Mouse (Mus musculus): Measurements from ENCODE around the gene Pde10a. TPM values are rescaled to one million over a fixed set of nuclear protein-coding genes. Genes with fewer than 3 reads are reported as not detected.

Pde10a gene
- polyA plus RNA-seq, 1 experiment from 2014 or later = 6.2 TPM

GRCm38 (mm10) chr17:8597790-8598189, 72.6 kb downstream of the Pde10a start:
- no peak overlapping the region for H3K27ac ChIP-seq
- no peak overlapping the region for H3K4me2 ChIP-seq
- ATAC-seq (ENCODE audit: insufficient number of reproducible peaks, insufficient read depth, low FRiP score, low TSS enrichment, low read depth) = no peak
- no peaks in the 10 kb centered on the region for H3K36me3 ChIP-seq
- 11% methylated on average over 7 of the region's 7 CpGs for WGBS
- peaks cover 12% of the 10 kb centered on the region; the same call in 1 of the 2 replicates for H3K27me3 ChIP-seq
- peaks cover 4% of the 10 kb centered on the region for H3K4me1 ChIP-seq
- no peak overlapping the region for H3K9ac ChIP-seq
- no peaks in the 10 kb centered on the region for H3K9me3 ChIP-seq
- H3K4me3 ChIP-seq = no peak overlapping the region

GRCm38 (mm10) chr17:8602976-8603375, 77.8 kb downstream of the Pde10a start:
- WGBS = 90% methylated on average over 3 of the region's 3 CpGs
- H3K36me3 ChIP-seq = no peaks in the 10 kb centered on the region
- H3K27ac ChIP-seq = no peak overlapping the region
- no peak for ATAC-seq (ENCODE audit: insufficient number of reproducible peaks, insufficient read depth, low FRiP score, low TSS enrichment, low read depth)
- no peak overlapping the region for H3K4me3 ChIP-seq
- no peak overlapping the region for H3K9ac ChIP-seq
- H3K27me3 ChIP-seq = 0 out of 2 replicates have a peak, but pooled peaks cover 5% of the 10 kb centered on the region
- no peaks in the 10 kb centered on the region for H3K9me3 ChIP-seq
- H3K4me2 ChIP-seq = no peak overlapping the region
- H3K4me1 ChIP-seq = no peaks in the 10 kb centered on the region

- ATAC-seq (ENCODE audit: insufficient number of reproducible peaks, insufficient read depth, low FRiP score, low TSS enrichment, low read depth) = no peak
- H3K4me2 ChIP-seq = no peak overlapping the region
- H3K27ac ChIP-seq = no peak overlapping the region
- no peak overlapping the region for H3K9ac ChIP-seq
- WGBS = 83% methylated on average over 5 of the region's 5 CpGs
- H3K4me3 ChIP-seq = no peak overlapping the region
- H3K4me1 ChIP-seq = no peaks in the 10 kb centered on the region
- no peaks in the 10 kb centered on the region for H3K36me3 ChIP-seq
- no peaks in the 10 kb centered on the region for H3K9me3 ChIP-seq
- 0 out of 2 replicates have a peak, but pooled peaks cover 9% of the 10 kb centered on the region for H3K27me3 ChIP-seq
Observed at GRCm38 (mm10) chr17:8605921-8606320, 80.7 kb downstream of the Pde10a start.

- Histone ChIP-seq H3K9me3 (no peaks in the 10 kb centered on the region), H3K4me3 (no peak overlapping the region), H3K9ac (no peak overlapping the region), H3K27me3 (0 out of 2 replicates have a peak, but pooled peaks cover 9% of the 10 kb centered on the region), H3K4me2 (no peak overlapping the region), H3K4me1 (no peaks in the 10 kb centered on the region), H3K36me3 (no peaks in the 10 kb centered on the region), H3K27ac (no peak overlapping the region)
- no peak for ATAC-seq (ENCODE audit: insufficient number of reproducible peaks, insufficient read depth, low FRiP score, low TSS enrichment, low read depth)
- 71% methylated on average over 3 of the region's 3 CpGs for WGBS
Observed at GRCm38 (mm10) chr17:8606695-8607094, 81.5 kb downstream of the Pde10a start.

GRCm38 (mm10) chr17:8611916-8612315, 86.7 kb downstream of the Pde10a start:
- H3K9ac ChIP-seq = no peak overlapping the region
- 0 out of 2 replicates have a peak, but pooled peaks cover 4% of the 10 kb centered on the region for H3K27me3 ChIP-seq
- H3K27ac ChIP-seq = no peak overlapping the region
- no peaks in the 10 kb centered on the region for H3K4me1 ChIP-seq
- no peak overlapping the region for H3K4me3 ChIP-seq
- WGBS = 87% methylated on average over 4 of the region's 4 CpGs
- H3K4me2 ChIP-seq = no peak overlapping the region
- no peaks in the 10 kb centered on the region for H3K9me3 ChIP-seq
- H3K36me3 ChIP-seq = no peaks in the 10 kb centered on the region
- ATAC-seq (ENCODE audit: insufficient number of reproducible peaks, insufficient read depth, low FRiP score, low TSS enrichment, low read depth) = no peak

- Histone ChIP-seq H3K27me3 (0 out of 2 replicates have a peak, but pooled peaks cover 4% of the 10 kb centered on the region), H3K4me1 (no peaks in the 10 kb centered on the region), H3K9me3 (no peaks in the 10 kb centered on the region), H3K27ac (no peak overlapping the region), H3K36me3 (no peaks in the 10 kb centered on the region), H3K4me2 (no peak overlapping the region), H3K9ac (no peak overlapping the region), H3K4me3 (no peak overlapping the region)
- no peak for ATAC-seq (ENCODE audit: insufficient number of reproducible peaks, insufficient read depth, low FRiP score, low TSS enrichment, low read depth)
- 38% methylated on average over 7 of the region's 7 CpGs for WGBS
Observed at GRCm38 (mm10) chr17:8613882-8614551, 88.8 kb downstream of the Pde10a start.

- H3K9me3 ChIP-seq = no peaks in the 10 kb centered on the region
- no peak for ATAC-seq (ENCODE audit: insufficient number of reproducible peaks, insufficient read depth, low FRiP score, low TSS enrichment, low read depth)
- H3K9ac ChIP-seq = no peak overlapping the region
- H3K27ac ChIP-seq = no peak overlapping the region
- H3K27me3 ChIP-seq = no peaks in the 10 kb centered on the region
- no peaks in the 10 kb centered on the region for H3K36me3 ChIP-seq
- no peak overlapping the region for H3K4me2 ChIP-seq
- WGBS = 44% methylated on average over 5 of the region's 5 CpGs
- 0 out of 2 replicates have a peak, but pooled peaks cover 5% of the 10 kb centered on the region for H3K4me1 ChIP-seq
- H3K4me3 ChIP-seq = no peak overlapping the region
Observed at GRCm38 (mm10) chr17:8620346-8620745, 95.2 kb downstream of the Pde10a start.

GRCm38 (mm10) chr17:8621105-8621504, 95.9 kb downstream of the Pde10a start:
- no peak overlapping the region for H3K27ac ChIP-seq
- no peaks in the 10 kb centered on the region for H3K9me3 ChIP-seq
- WGBS = 70% methylated on average over 2 of the region's 2 CpGs
- H3K4me3 ChIP-seq = no peak overlapping the region
- H3K9ac ChIP-seq = no peak overlapping the region
- no peak overlapping the region for H3K4me2 ChIP-seq
- ATAC-seq (ENCODE audit: insufficient number of reproducible peaks, insufficient read depth, low FRiP score, low TSS enrichment, low read depth) = no peak
- H3K4me1 ChIP-seq = 0 out of 2 replicates have a peak, but pooled peaks cover 5% of the 10 kb centered on the region
- no peaks in the 10 kb centered on the region for H3K36me3 ChIP-seq
- 0 out of 2 replicates have a peak, but pooled peaks cover 3% of the 10 kb centered on the region for H3K27me3 ChIP-seq

GRCm38 (mm10) chr17:8621906-8622305, 96.7 kb downstream of the Pde10a start:
- Histone ChIP-seq H3K27me3 (0 out of 2 replicates have a peak, but pooled peaks cover 7% of the 10 kb centered on the region), H3K4me2 (no peak overlapping the region), H3K27ac (no peak overlapping the region), H3K9me3 (no peaks in the 10 kb centered on the region), H3K4me3 (no peak overlapping the region), H3K4me1 (0 out of 2 replicates have a peak, but pooled peaks cover 5% of the 10 kb centered on the region), H3K36me3 (no peaks in the 10 kb centered on the region), H3K9ac (no peak overlapping the region)
- 60% methylated on average over 6 of the region's 6 CpGs for WGBS
- ATAC-seq (ENCODE audit: insufficient number of reproducible peaks, insufficient read depth, low FRiP score, low TSS enrichment, low read depth) = no peak

- H3K27ac ChIP-seq = no peak overlapping the region
- ATAC-seq (ENCODE audit: insufficient number of reproducible peaks, insufficient read depth, low FRiP score, low TSS enrichment, low read depth) = no peak
- no peak overlapping the region for H3K4me2 ChIP-seq
- 61% methylated on average over 8 of the region's 8 CpGs for WGBS
- no peak overlapping the region for H3K9ac ChIP-seq
- no peaks in the 10 kb centered on the region for H3K36me3 ChIP-seq
- no peaks in the 10 kb centered on the region for H3K9me3 ChIP-seq
- H3K4me1 ChIP-seq = 0 out of 2 replicates have a peak, but pooled peaks cover 5% of the 10 kb centered on the region
- H3K27me3 ChIP-seq = peaks cover 19% of the 10 kb centered on the region; the same call in 1 of the 2 replicates
- no peak overlapping the region for H3K4me3 ChIP-seq
Observed at GRCm38 (mm10) chr17:8626421-8626820, 101.2 kb downstream of the Pde10a start.

- 50% methylated on average over 1 of the region's 1 CpGs for WGBS
- H3K9ac ChIP-seq = no peak overlapping the region
- H3K4me3 ChIP-seq = no peak overlapping the region
- no peaks in the 10 kb centered on the region for H3K9me3 ChIP-seq
- H3K27me3 ChIP-seq = peaks cover 12% of the 10 kb centered on the region; the same call in 1 of the 2 replicates
- H3K27ac ChIP-seq = no peak overlapping the region
- no peaks in the 10 kb centered on the region for H3K36me3 ChIP-seq
- ATAC-seq (ENCODE audit: insufficient number of reproducible peaks, insufficient read depth, low FRiP score, low TSS enrichment, low read depth) = no peak
- H3K4me1 ChIP-seq = peaks cover 3% of the 10 kb centered on the region; the same call in 1 of the 2 replicates
- H3K4me2 ChIP-seq = no peak overlapping the region
Observed at GRCm38 (mm10) chr17:8631701-8632100, 106.5 kb downstream of the Pde10a start.

GRCm38 (mm10) chr17:8633596-8633995, 108.4 kb downstream of the Pde10a start:
- H3K4me1 ChIP-seq = peaks cover 3% of the 10 kb centered on the region; the same call in 1 of the 2 replicates
- H3K27ac ChIP-seq = no peak overlapping the region
- H3K9ac ChIP-seq = no peak overlapping the region
- H3K9me3 ChIP-seq = no peaks in the 10 kb centered on the region
- no peaks in the 10 kb centered on the region for H3K36me3 ChIP-seq
- no peak overlapping the region for H3K4me2 ChIP-seq
- no peak overlapping the region for H3K4me3 ChIP-seq
- peaks cover 9% of the 10 kb centered on the region; the same call in 1 of the 2 replicates for H3K27me3 ChIP-seq
- no peak for ATAC-seq (ENCODE audit: insufficient number of reproducible peaks, insufficient read depth, low FRiP score, low TSS enrichment, low read depth)
- WGBS = 59% methylated on average over 8 of the region's 8 CpGs

Measured in embryonic facial prominence, embryonic 13.5 days (tissue).